Mouse (Mus musculus) neural tube, embryonic 10.5 days (tissue): ENCODE measurements around the gene Spata22.
"Not testable (repeated sequence)": the region's sequence is repeated elsewhere in the genome, so short reads cannot be mapped to it uniquely, and the experiment has no call there.

ENCODE experiments used
- DNase-seq: peaks from one replicate; pipeline ENCODE4 v3.0.0-alpha.2; 2017; ENCODE audit warnings: low spot score; ENCODE audit errors: extremely low spot score

Spata22 gene

GRCm38 (mm10) chr11:73329442-73329841, at the start of gene Spata22, which contains the start of the genes Aspa and Gm49340:
Spata22 (plus strand) TSS chr11:73329741.
Aspa (minus strand) TSS chr11:73329596.
Gm49340 (plus strand) TSS chr11:73329741.
- DNase-seq: no peak

- peak; percentile 17 for DNase-seq
These were observed 48.8 kb upstream of the Spata22 start for GRCm38 (mm10) chr11:73280710-73281109.

- DNase-seq: peak; percentile 55
These were observed 48.0 kb upstream of the Spata22 start for GRCm38 (mm10) chr11:73281528-73282027.

GRCm38 (mm10) chr11:73283369-73283768, 46.2 kb upstream of the Spata22 start:
- no peak for DNase-seq

- DNase-seq: no peak
These were observed 45.6 kb upstream of the Spata22 start for GRCm38 (mm10) chr11:73283926-73284325.

GRCm38 (mm10) chr11:73284351-73284750, 45.2 kb upstream of the Spata22 start:
- DNase-seq: no peak

GRCm38 (mm10) chr11:73289621-73290020, 39.9 kb upstream of the Spata22 start:
- no peak for DNase-seq

- DNase-seq: no peak
These were observed 26.4 kb upstream of the Spata22 start for GRCm38 (mm10) chr11:73303123-73303522.

- DNase-seq: no peak
These were observed 13.6 kb upstream of the Spata22 start for GRCm38 (mm10) chr11:73315961-73316360.

- not testable (repeated sequence) for DNase-seq
These were observed 11.0 kb upstream of the Spata22 start for GRCm38 (mm10) chr11:73318581-73318980.

- not testable (repeated sequence) for DNase-seq
These were observed 8.5 kb upstream of the Spata22 start for GRCm38 (mm10) chr11:73321064-73321463.

GRCm38 (mm10) chr11:73323906-73324830, 5.4 kb upstream of the Spata22 start:
- no peak for DNase-seq

- no peak for DNase-seq
These were observed 3.1 kb upstream of the Spata22 start for GRCm38 (mm10) chr11:73326485-73326886.

- no peak for DNase-seq
These were observed 2.2 kb upstream of the Spata22 start for GRCm38 (mm10) chr11:73327361-73327760.

- no peak for DNase-seq
These were observed 3.8 kb downstream of the Spata22 start for GRCm38 (mm10) chr11:73333357-73333756.

- no peak for DNase-seq
These were observed 7.4 kb downstream of the Spata22 start for GRCm38 (mm10) chr11:73336919-73337318.

- DNase-seq: no peak
These were observed 20.9 kb downstream of the Spata22 start, which contains the start of gene Olfr20 for GRCm38 (mm10) chr11:73350483-73350882. Olfr20 (plus strand) TSS chr11:73350783.

GRCm38 (mm10) chr11:73370946-73371345, 41.4 kb downstream of the Spata22 start, which contains the start of gene Olfr376:
Olfr376 (plus strand) TSS chr11:73371246.
- no peak for DNase-seq

GRCm38 (mm10) chr11:73395374-73395773, 65.8 kb downstream of the Spata22 start:
- no peak for DNase-seq
